8 mouse cellular contexts compared by ENCODE assay signal in the genomic region with DNA sequence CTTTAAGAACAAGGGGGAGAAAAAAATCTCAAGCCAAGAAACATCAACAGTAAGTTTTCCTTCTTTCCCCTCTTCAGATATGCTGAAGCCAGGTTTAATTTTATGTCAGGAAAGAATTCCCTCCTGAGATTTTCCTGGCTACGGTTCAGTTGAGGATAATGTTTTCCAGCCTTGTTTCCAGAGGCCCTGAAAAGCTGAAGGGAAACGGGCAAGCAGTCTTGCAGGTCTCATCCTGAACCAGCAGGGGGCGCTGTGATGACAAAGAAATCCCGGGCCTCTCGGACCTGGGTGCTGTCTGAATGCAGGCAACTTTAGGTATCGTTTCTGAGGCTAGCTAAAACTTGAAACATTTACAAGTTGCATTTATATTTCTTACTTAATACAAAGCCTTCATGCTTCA.
DNase-seq lines count a peak whose midpoint lies in the region; ATAC-seq lines count a peak whose summit lies in the region.

No protein-coding gene starts in this region.

- WGBS in intestine, embryonic 16.5 days = 4% methylated on average over 6 of the region's 6 CpGs
- WGBS in midbrain, embryonic 15.5 days = 4% methylated on average over 6 of the region's 6 CpGs

- ATAC-seq in intestine, embryonic 16.5 days = peak; percentile 61
- ATAC-seq in midbrain, embryonic 15.5 days (replicated peaks) = peak; percentile 84
- no peak for ATAC-seq in inflammation-experienced regulatory T-cells, adult 6 months

- no peaks in the 10 kb centered on the region for H3K9me3 ChIP-seq in intestine, embryonic 16.5 days (ENCODE audit: control insufficient read depth, low read length)
- no peaks in the 10 kb centered on the region for H3K9me3 ChIP-seq in midbrain, embryonic 15.5 days

- no peak overlapping the region for H3K27ac ChIP-seq in intestine, embryonic 16.5 days (ENCODE audit: low read length)
- no peak overlapping the region for H3K27ac ChIP-seq in midbrain, embryonic 15.5 days

- H3K4me1 ChIP-seq in intestine, embryonic 16.5 days (ENCODE audit: control insufficient read depth, insufficient read depth, low read length) = no peaks in the 10 kb centered on the region; the same call in 1 of the 2 replicates
- no peaks in the 10 kb centered on the region for H3K4me1 ChIP-seq in midbrain, embryonic 15.5 days

- no peaks in the 10 kb centered on the region for H3K27me3 ChIP-seq in intestine, embryonic 16.5 days (replicated peaks; ENCODE audit: control insufficient read depth, insufficient read depth, low read length)
- H3K27me3 ChIP-seq in midbrain, embryonic 15.5 days (replicated peaks) = no peaks in the 10 kb centered on the region

- DNase-seq in T-cell, adult 2 months (ENCODE audit: low spot score) = peak; percentile 43
- peak; percentile 89 to 91 for DNase-seq in cerebellum, postnatal 10 days
- peak; percentile 80 to 81 for DNase-seq in frontal cortex, postnatal 36 days (ENCODE audit: low spot score in 2 of 2)
- peak; percentile 74 to 82 for DNase-seq in left cerebral cortex, postnatal 36 days (ENCODE audit: low spot score in 2 of 2)
- DNase-seq in spleen, adult 18-20 months = peak; percentile 21 to 54

- intact Hi-C loops in left cerebral cortex, postnatal 36 days (cut with DNase I) = loop anchor here (2.0 to 5.0 kb wide), 3 partner anchors 149 to 333 kb away; no protein-coding TSS in a partner anchor

- H3K36me3 ChIP-seq in intestine, embryonic 16.5 days (ENCODE audit: control insufficient read depth, insufficient read depth, low read length) = no peaks in the 10 kb centered on the region
- H3K36me3 ChIP-seq in midbrain, embryonic 15.5 days (replicated peaks) = no peaks in the 10 kb centered on the region

- no peak overlapping the region for H3K4me2 ChIP-seq in intestine, embryonic 16.5 days (ENCODE audit: low read depth, low read length)
- H3K4me2 ChIP-seq in midbrain, embryonic 15.5 days = no peak overlapping the region

- H3K4me3 ChIP-seq in intestine, embryonic 16.5 days (ENCODE audit: low read length) = no peak overlapping the region
- H3K4me3 ChIP-seq in midbrain, embryonic 15.5 days = no peak overlapping the region

- H3K9ac ChIP-seq in intestine, embryonic 16.5 days (ENCODE audit: low read depth, low read length) = no peak overlapping the region
- no peak overlapping the region for H3K9ac ChIP-seq in midbrain, embryonic 15.5 days

Comparison
In these comparisons a context has a peak if more than half of its experiments do, and no peak if none do; other contexts are left out.
1. DNase-seq: peak in every context shown above with its lines; median percentile 90 in cerebellum, postnatal 10 days; 80 in frontal cortex, postnatal 36 days; 78 in left cerebral cortex, postnatal 36 days; 43 in T-cell, adult 2 months; 38 in spleen, adult 18-20 months.